Mouse (Mus musculus) neutrophil, adult 83 days (primary cell): ENCODE results near the gene Gpalpp1. TPM values are rescaled to one million over a fixed set of nuclear protein-coding genes. Genes with fewer than 3 reads are reported as not detected.

Experiments
- total RNA-seq, 2 experiments: library from RNA; stranded (reverse); gene quantifications; one replicate each; pipeline ENCODE4 v1.2.4; 2023

The Gpalpp1 gene
- 10 to 100 TPM; 12.1 to 12.2 TPM for total RNA-seq

DNA sequence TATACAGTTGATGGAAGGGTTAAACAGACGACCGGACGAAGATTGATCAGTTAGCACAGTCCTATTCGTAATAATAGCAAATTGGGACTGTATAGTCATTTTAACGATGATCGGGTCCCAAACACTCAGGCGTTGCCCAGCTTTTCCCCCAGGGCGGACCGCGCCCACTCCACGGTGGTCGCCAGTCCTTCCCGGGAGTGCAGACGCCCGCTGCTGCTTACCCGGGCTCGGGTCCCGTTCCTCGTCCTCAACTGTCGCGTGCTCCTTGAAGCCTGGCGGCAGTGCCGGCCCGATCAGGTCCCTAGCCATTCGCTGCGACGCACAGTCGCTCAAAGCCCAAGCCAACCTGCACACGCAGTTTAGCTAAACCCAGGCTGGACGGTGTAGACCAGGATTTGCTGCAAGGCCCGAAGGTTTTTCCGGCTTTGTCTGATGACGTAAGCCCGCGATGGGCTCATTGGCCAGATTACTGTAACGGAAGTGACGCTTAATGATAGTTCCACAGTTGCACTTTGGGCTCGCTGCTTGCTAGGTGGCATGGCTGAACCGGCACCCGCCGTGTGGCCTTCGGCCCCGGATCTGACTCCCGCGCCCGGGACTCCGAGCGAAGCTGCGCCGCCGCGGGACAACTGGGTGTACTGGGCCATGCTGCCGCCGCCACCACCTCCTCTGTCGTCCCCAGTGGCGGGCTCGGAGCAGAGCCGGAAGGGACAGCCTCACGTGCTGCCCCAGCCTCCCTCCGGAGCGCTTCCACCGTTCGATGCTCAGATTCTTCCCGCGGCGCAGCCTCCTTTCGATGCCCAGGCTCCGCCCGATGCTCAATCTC is at the start of gene Gpalpp1, which contains the start of gene Nufip1:
Gene Gpalpp1 (minus strand): TSS at position 365 of the 826 bp plus-strand sequence.
Gene Nufip1 (plus strand): TSS at position 496 of the 826 bp plus-strand sequence.

Other genes starting within 250 kb of the Gpalpp1 start
- not detected for gene Kctd4, start 155.8 kb downstream of the Gpalpp1 start, total RNA-seq
- gene Gtf2f2, start 99.9 kb downstream of the Gpalpp1 start, total RNA-seq: 10 to 100 TPM; 13.8 to 13.9 TPM
- gene Nufip1, start 131 bp upstream of the Gpalpp1 start, total RNA-seq: 1 to 10 TPM; 5.5 to 5.6 TPM